Mouse (Mus musculus): ENCODE results near the gene Syn2. TPM values are rescaled to one million over a fixed set of nuclear protein-coding genes. Genes with fewer than 3 reads are reported as not detected.
A peak's percentile ranks its signal among the peaks of the same experiment; 100 is the strongest.

Syn2 gene
- polyA plus RNA-seq, 1 experiment from 2014 or later = 0.30 TPM

DNA sequence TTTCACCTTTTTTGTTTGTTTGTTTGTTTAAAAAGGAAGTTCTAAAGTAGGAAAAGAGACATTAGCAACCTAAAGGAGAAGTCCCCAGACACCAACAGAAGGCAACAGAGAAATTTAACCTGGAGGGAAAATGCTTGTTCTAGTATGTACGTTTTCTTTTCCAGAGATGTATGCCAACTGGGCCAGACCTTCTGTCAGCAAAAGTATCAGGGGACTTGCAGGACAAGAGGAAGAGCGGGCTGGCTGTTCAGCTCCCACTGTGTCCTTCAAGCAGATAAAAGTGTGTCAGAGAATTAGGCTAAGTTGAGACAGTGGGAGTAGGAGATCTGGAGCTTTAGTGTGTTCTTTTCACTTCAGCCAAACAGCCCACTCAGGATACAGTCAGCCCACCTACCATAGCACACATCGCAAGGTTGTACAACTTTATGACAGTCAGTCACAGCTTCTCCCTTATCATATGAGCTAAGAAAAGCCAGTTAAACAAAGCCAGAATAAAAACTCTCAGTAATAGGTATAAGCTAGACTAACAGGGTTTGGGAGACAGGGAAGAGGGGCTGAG, 110.9 kb downstream of the Syn2 start:
- no peaks in the 10 kb centered on the region for H3K36me3 ChIP-seq (ENCODE audit: control insufficient read depth, insufficient read depth, low read length)
- no peaks in the 10 kb centered on the region for H3K4me1 ChIP-seq (replicated peaks; ENCODE audit: control insufficient read depth, insufficient read depth, low read length)
- no peak overlapping the region for H3K27ac ChIP-seq (ENCODE audit: low read depth, low read length)
- H3K9me3 ChIP-seq (ENCODE audit: control insufficient read depth, low read length) = no peaks in the 10 kb centered on the region
- DNase-seq (ENCODE audit: low spot score) (no peak), ATAC-seq (replicated peaks; ENCODE audit: low FRiP score) (no peak)
- WGBS = 79% methylated on average over 3 of the region's 3 CpGs
- H3K27me3 ChIP-seq (replicated peaks; ENCODE audit: control insufficient read depth, insufficient read depth, low read length) = no peaks in the 10 kb centered on the region
- H3K4me3 ChIP-seq (ENCODE audit: low read depth, low read length) = no peak overlapping the region
- H3K9ac ChIP-seq (ENCODE audit: low read depth, low read length) = no peak overlapping the region
- H3K4me2 ChIP-seq = no peak overlapping the region

DNA sequence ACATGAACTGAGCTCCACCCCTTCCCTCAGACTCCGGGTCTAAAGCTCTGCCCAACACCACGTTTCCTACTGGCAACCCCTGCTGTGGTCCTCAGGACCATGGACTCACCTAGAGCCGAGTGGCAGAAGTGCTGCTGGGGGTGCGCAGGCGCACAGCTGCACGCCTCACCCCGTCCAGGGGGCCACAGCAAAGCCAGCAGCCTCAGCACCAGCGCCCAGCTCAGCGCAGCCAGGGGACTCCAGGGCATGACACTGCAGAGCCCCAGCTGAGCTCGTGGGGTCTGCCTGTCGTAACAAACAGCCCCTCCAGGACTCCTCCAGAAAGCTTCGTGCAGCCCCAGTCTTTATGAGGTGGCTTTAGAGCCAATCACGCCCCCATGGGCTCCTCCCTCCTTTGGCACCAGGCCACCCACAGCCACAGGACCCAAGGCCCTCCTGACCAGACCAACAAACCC, 116.9 kb downstream of the Syn2 start:
- ATAC-seq (replicated peaks; ENCODE audit: low FRiP score) (no peak), DNase-seq (ENCODE audit: low spot score) (no peak)
- H3K36me3 ChIP-seq (ENCODE audit: control insufficient read depth, insufficient read depth, low read length) = no peaks in the 10 kb centered on the region
- no peaks in the 10 kb centered on the region for H3K4me1 ChIP-seq (replicated peaks; ENCODE audit: control insufficient read depth, insufficient read depth, low read length)
- no peaks in the 10 kb centered on the region; the same call in 1 of the 2 replicates for H3K27me3 ChIP-seq (replicated peaks; ENCODE audit: control insufficient read depth, insufficient read depth, low read length)
- no peak overlapping the region for H3K27ac ChIP-seq (ENCODE audit: low read depth, low read length)
- H3K9ac ChIP-seq (ENCODE audit: low read depth, low read length) = no peak overlapping the region
- no peaks in the 10 kb centered on the region for H3K9me3 ChIP-seq (ENCODE audit: control insufficient read depth, low read length)
- peak overlapping the region; percentile 42 for H3K4me2 ChIP-seq
- H3K4me3 ChIP-seq (ENCODE audit: low read depth, low read length) = no peak overlapping the region
- WGBS = 16% methylated on average over 13 of the region's 13 CpGs

DNA sequence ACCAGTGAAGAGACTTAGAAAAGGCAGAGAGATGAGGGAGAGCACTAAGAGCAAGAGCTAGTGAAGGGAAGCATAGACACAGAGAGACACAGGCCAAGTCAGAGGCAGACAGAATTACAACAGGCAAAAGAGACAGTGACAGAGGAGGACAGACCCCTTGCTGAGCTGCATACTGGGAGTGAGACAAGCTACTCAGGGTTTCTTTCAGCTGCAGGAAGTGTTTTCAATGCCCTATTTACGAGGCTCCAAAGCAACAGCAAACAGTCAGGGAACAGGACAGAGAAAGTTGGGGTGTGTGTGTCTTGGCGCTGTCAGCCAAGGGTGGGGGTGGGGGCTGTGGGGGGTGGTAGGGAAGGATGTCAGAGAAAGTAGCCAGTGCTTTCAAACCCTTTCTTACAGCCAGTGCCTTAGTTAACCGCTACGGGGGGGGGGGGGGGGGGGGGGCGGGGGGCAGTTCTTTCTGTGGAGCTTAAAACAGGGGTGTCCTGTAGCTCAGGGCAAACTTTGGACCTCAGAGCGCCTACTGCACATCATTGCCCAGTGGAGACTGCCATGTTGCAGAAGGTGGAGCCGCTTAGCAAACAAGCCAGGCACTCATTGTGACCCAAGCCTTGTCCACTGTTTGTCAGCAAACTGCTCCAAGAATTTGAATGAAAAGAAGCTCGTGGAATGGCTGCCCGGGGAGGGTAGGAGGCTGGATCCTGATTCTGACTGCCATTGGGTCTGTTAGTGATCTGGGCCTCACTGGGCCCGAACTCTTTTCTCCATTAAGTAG, 117.6 kb downstream of the Syn2 start, which contains the start of gene Timp4:
TSS of gene Timp4 (minus strand) at position 107 of the 775 bp plus-strand sequence.
- DNase-seq (ENCODE audit: low spot score) = no peak
- WGBS = 39% methylated on average over 7 of the region's 10 CpGs
- Histone ChIP-seq H3K36me3 (ENCODE audit: control insufficient read depth, insufficient read depth, low read length) (no peaks in the 10 kb centered on the region), H3K9me3 (ENCODE audit: control insufficient read depth, low read length) (no peaks in the 10 kb centered on the region), H3K4me3 (ENCODE audit: low read depth, low read length) (no peak within 1 kb of the TSS), H3K27me3 (replicated peaks; ENCODE audit: control insufficient read depth, insufficient read depth, low read length) (no peaks in the 10 kb centered on the region; the same call in 1 of the 2 replicates), H3K27ac (ENCODE audit: low read depth, low read length) (no peak within 1 kb of the TSS), H3K9ac (ENCODE audit: low read depth, low read length) (no peak within 1 kb of the TSS), H3K4me1 (replicated peaks; ENCODE audit: control insufficient read depth, insufficient read depth, low read length) (no peaks in the 10 kb centered on the region), H3K4me2 (peak within 1 kb of the TSS; percentile 42)
- ATAC-seq (replicated peaks; ENCODE audit: low FRiP score) = no peak

DNA sequence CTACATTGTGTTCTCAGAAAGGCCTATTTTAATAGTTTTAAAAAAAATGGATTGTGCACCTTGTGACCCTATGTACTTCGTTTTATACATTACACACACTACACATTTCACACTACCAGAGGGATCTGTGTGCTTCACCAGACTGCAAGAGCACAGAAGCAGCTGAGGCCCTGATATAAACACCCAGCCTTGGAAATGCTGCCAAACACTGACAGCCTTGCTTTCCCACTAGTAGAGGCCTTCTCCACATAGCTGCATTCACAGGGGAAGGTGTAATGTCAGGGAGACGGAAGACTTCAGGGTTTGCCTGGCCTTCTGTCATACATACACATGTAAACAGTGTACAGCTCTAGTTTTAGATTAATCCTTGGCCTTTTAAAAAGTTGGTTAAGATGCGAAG, 120.5 kb downstream of the Syn2 start:
- Histone ChIP-seq H3K36me3 (ENCODE audit: control insufficient read depth, insufficient read depth, low read length) (no peaks in the 10 kb centered on the region), H3K4me2 (no peak overlapping the region), H3K9ac (ENCODE audit: low read depth, low read length) (no peak overlapping the region), H3K4me3 (ENCODE audit: low read depth, low read length) (no peak overlapping the region), H3K9me3 (ENCODE audit: control insufficient read depth, low read length) (no peaks in the 10 kb centered on the region), H3K4me1 (replicated peaks; ENCODE audit: control insufficient read depth, insufficient read depth, low read length) (no peaks in the 10 kb centered on the region), H3K27ac (ENCODE audit: low read depth, low read length) (no peak overlapping the region), H3K27me3 (replicated peaks; ENCODE audit: control insufficient read depth, insufficient read depth, low read length) (no peaks in the 10 kb centered on the region; the same call in 1 of the 2 replicates)
- DNase-seq (ENCODE audit: low spot score) = no peak
- 82% methylated on average over 3 of the region's 3 CpGs for WGBS
- no peak for ATAC-seq (replicated peaks; ENCODE audit: low FRiP score)

DNA sequence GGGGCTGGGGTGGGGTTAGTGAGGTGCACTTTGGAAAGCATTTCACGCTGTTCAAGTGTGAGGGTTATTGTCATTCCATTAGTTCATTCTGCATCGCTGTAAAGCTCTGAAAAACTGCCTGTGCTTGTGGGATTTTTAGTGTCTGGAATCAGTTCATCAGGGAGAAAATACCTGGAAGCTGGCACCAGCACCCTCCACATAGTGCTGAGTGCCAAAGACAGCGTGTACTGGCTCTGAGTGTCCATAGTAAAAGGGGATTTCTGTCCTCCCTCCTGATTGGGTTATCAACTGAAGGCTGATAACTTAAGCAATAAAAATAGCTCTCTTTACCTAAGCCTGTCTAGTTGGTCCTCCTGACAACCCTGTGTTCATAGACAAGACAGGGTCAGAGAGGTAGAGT, 125.8 kb downstream of the Syn2 start:
- ATAC-seq (replicated peaks; ENCODE audit: low FRiP score) (no peak), DNase-seq (ENCODE audit: low spot score) (no peak)
- no peak overlapping the region for H3K4me2 ChIP-seq
- no peaks in the 10 kb centered on the region for H3K27me3 ChIP-seq (replicated peaks; ENCODE audit: control insufficient read depth, insufficient read depth, low read length)
- H3K36me3 ChIP-seq (ENCODE audit: control insufficient read depth, insufficient read depth, low read length) = no peaks in the 10 kb centered on the region
- no peak overlapping the region for H3K9ac ChIP-seq (ENCODE audit: low read depth, low read length)
- H3K4me3 ChIP-seq (ENCODE audit: low read depth, low read length) = no peak overlapping the region
- H3K9me3 ChIP-seq (ENCODE audit: control insufficient read depth, low read length) = no peaks in the 10 kb centered on the region
- 79% methylated on average over 3 of the region's 3 CpGs for WGBS
- H3K4me1 ChIP-seq (replicated peaks; ENCODE audit: control insufficient read depth, insufficient read depth, low read length) = no peaks in the 10 kb centered on the region
- no peak overlapping the region for H3K27ac ChIP-seq (ENCODE audit: low read depth, low read length)

DNA sequence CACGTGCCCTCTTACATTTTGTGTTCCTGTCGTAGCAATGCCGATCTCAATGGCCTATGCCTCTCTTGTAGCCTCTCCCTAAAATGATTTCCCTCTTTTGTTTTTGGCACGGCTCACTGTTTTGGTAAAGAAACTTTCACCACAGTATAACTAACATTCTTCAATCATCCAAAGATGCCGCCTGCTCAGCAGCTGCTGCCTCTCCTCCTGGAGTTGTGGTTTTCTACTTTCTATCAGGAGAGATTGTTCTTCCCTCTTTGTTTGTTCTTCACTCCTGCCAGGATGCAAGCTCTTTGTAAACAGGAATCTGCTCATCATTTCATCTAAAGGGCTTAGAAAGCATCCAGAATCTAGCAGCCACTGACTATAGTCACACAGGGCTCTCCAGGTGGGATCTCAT, 132.1 kb downstream of the Syn2 start:
- H3K27me3 ChIP-seq (replicated peaks; ENCODE audit: control insufficient read depth, insufficient read depth, low read length) = no peaks in the 10 kb centered on the region
- 73% methylated on average over 5 of the region's 5 CpGs for WGBS
- DNase-seq (ENCODE audit: low spot score) = no peak

DNA sequence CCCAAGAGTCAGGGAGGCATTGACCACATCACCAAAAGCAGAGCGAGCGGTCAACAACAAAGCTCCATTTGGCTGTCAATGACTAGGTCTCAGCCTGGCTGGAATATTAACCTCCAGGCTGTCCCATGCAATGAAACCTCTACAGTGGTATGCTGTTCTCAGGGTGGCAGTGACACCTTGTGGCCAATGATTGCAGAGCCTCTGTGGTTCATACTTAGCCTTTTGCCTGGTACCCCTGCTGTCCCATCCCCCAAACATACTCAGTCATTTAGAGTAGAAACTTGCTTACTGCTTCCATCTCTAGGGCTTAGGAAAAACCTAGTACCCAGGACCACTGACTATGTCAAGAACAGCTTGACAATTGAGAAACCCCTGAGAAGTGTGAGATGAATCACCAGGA, 133.2 kb downstream of the Syn2 start:
- 41% methylated on average over 2 of the region's 2 CpGs for WGBS
- Histone ChIP-seq H3K4me1 (replicated peaks; ENCODE audit: control insufficient read depth, insufficient read depth, low read length) (no peaks in the 10 kb centered on the region), H3K27ac (ENCODE audit: low read depth, low read length) (no peak overlapping the region), H3K36me3 (ENCODE audit: control insufficient read depth, insufficient read depth, low read length) (no peaks in the 10 kb centered on the region), H3K27me3 (replicated peaks; ENCODE audit: control insufficient read depth, insufficient read depth, low read length) (no peaks in the 10 kb centered on the region), H3K9ac (ENCODE audit: low read depth, low read length) (no peak overlapping the region), H3K4me2 (no peak overlapping the region), H3K9me3 (ENCODE audit: control insufficient read depth, low read length) (no peaks in the 10 kb centered on the region), H3K4me3 (ENCODE audit: low read depth, low read length) (no peak overlapping the region)
- 0 out of 2 replicates have a peak, but pooled peaks have one; percentile 49 for ATAC-seq (replicated peaks; ENCODE audit: low FRiP score)
- DNase-seq (ENCODE audit: low spot score) = no peak

More for the DNA sequence above, 132.1 kb downstream of the Syn2 start:
- H3K4me1 ChIP-seq (replicated peaks; ENCODE audit: control insufficient read depth, insufficient read depth, low read length) = no peaks in the 10 kb centered on the region
- no peak overlapping the region for H3K4me3 ChIP-seq (ENCODE audit: low read depth, low read length)
- ATAC-seq (replicated peaks; ENCODE audit: low FRiP score) = no peak
- H3K27ac ChIP-seq (ENCODE audit: low read depth, low read length) = no peak overlapping the region
- H3K36me3 ChIP-seq (ENCODE audit: control insufficient read depth, insufficient read depth, low read length) = no peaks in the 10 kb centered on the region
- no peak overlapping the region for H3K9ac ChIP-seq (ENCODE audit: low read depth, low read length)
- H3K4me2 ChIP-seq = no peak overlapping the region
- H3K9me3 ChIP-seq (ENCODE audit: control insufficient read depth, low read length) = no peaks in the 10 kb centered on the region

DNA sequence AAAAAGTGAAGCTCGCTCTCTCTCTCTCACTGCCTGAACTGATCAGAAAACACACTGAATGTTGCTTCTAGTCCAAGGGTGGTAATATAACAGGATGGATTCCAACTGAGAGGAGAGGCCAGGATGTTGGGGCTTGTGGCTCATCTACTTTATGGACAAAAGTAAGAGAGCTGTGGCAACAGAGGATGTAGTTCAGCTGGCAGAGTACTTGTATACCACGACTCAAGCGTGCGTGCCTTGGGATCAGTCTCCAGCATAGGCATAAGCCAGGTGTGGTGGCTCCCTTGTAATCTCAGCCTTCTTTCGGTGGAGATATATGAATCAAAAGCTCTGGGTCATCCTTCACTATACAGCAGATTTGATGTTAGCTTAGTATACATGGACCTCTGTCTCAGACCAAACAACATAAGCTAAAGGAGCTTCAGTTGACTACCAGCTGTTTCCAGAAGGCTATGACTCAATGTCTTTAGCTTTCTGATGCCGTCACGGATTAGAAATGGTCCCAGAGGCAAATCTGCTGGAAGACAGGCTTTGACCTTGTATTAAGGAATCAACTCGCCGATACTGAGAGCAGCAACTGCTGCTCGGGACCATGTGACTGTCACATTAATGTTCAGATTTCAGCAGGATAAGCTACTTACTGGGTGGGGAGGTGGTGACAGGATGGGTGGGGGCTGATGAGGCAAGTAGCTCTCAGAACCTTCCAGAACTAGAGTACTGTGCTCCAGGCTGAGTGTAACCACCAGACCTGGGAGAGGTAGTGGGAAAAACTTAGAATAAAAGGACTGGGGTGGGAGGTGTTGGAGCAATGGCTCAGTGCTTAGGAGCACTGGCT, 134.1 kb downstream of the Syn2 start:
- DNase-seq (ENCODE audit: low spot score) = no peak
- WGBS = 88% methylated on average over 10 of the region's 10 CpGs
- no peaks in the 10 kb centered on the region for H3K27me3 ChIP-seq (replicated peaks; ENCODE audit: control insufficient read depth, insufficient read depth, low read length)

More for the DNA sequence above, 134.1 kb downstream of the Syn2 start:
- Histone ChIP-seq H3K9ac (ENCODE audit: low read depth, low read length) (no peak overlapping the region), H3K4me1 (replicated peaks; ENCODE audit: control insufficient read depth, insufficient read depth, low read length) (no peaks in the 10 kb centered on the region), H3K36me3 (ENCODE audit: control insufficient read depth, insufficient read depth, low read length) (no peaks in the 10 kb centered on the region), H3K9me3 (ENCODE audit: control insufficient read depth, low read length) (no peaks in the 10 kb centered on the region), H3K27ac (ENCODE audit: low read depth, low read length) (no peak overlapping the region), H3K4me3 (ENCODE audit: low read depth, low read length) (no peak overlapping the region), H3K4me2 (no peak overlapping the region)
- ATAC-seq (replicated peaks; ENCODE audit: low FRiP score) = no peak
